In the genomic region with DNA sequence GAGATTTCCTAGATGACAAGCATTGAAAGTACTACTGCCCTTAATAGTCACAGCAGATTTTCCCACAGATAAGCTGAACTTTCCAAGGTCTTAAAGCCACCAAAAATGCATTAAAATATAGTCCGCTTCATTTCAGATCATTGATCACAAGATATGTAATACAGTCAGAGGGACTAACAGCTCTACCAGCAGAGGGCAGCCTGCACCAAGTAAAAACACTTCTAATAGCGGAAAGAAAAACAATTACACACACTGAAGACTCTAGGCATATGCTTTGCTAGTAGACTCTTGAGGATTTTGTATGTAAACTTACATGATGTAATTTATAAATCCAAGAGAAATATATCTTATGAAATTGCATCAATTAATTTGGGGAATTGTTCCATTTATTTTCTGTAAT, we compare ENCODE assay signal across 8 mouse cellular contexts. TPM values are rescaled to one million over a fixed set of nuclear protein-coding genes. Genes with fewer than 3 reads are reported as not detected.
DNase-seq lines count a peak whose midpoint lies in the region; ATAC-seq and TF ChIP-seq lines count a peak whose summit lies in the region.
"Had no signal": no experiment of that assay in that cellular context is flagged by ENCODE, and none has a peak within 500 bp of the region (broad histone marks: within the 10 kb centered on the region; RNA-seq: fewer than 3 reads in every experiment).

No protein-coding gene starts in this region.

- H3K36me3 ChIP-seq in midbrain, postnatal 0 days (ENCODE audit: insufficient read depth, low read length): peaks cover 18% of the 10 kb centered on the region; the same call in 1 of the 2 replicates
- peaks cover 96% of the 10 kb centered on the region for H3K36me3 ChIP-seq in midbrain, embryonic 10.5 days
- peaks cover 49% of the 10 kb centered on the region for H3K36me3 ChIP-seq in liver, postnatal 0 days (replicated peaks; ENCODE audit: insufficient read depth, low read length)

- H3K27me3 ChIP-seq in midbrain, postnatal 0 days (ENCODE audit: insufficient read depth, low read length): no peaks in the 10 kb centered on the region
- no peaks in the 10 kb centered on the region for H3K27me3 ChIP-seq in midbrain, embryonic 10.5 days (ENCODE audit: low read depth, poor library complexity, severe bottlenecking)
- no peaks in the 10 kb centered on the region for H3K27me3 ChIP-seq in liver, postnatal 0 days (ENCODE audit: insufficient read depth, low read length)
- H3K27me3 ChIP-seq: limb, embryonic 15.5 days had no signal

- no peak overlapping the region for H3K27ac ChIP-seq in midbrain, postnatal 0 days (ENCODE audit: low read depth, low read length)
- no peak overlapping the region for H3K27ac ChIP-seq in midbrain, embryonic 10.5 days (replicated peaks)
- no peak overlapping the region for H3K27ac ChIP-seq in liver, postnatal 0 days (ENCODE audit: low read depth)
- H3K27ac ChIP-seq: limb, embryonic 15.5 days had no signal

- TF ChIP-seq EP300 in liver, postnatal 0 days (IDR thresholded peaks at IDR 0.05; ENCODE audit: low read depth): no peak

- no peak overlapping the region for H3K9ac ChIP-seq in midbrain, postnatal 0 days (replicated peaks; ENCODE audit: low read length, poor library complexity, severe bottlenecking)
- no peak overlapping the region for H3K9ac ChIP-seq in liver, postnatal 0 days (replicated peaks)
- H3K9ac ChIP-seq: limb, embryonic 15.5 days had no signal

- H3K9me3 ChIP-seq in midbrain, postnatal 0 days (ENCODE audit: low read length): no peaks in the 10 kb centered on the region
- H3K9me3 ChIP-seq in midbrain, embryonic 10.5 days (replicated peaks): no peaks in the 10 kb centered on the region
- H3K9me3 ChIP-seq in liver, postnatal 0 days (ENCODE audit: low read length): no peaks in the 10 kb centered on the region
- H3K9me3 ChIP-seq: limb, embryonic 15.5 days had no signal

- TF ChIP-seq CTCF in midbrain, postnatal 0 days (IDR thresholded peaks at IDR 0.05): peak; percentile 63
- peak; percentile 71 for TF ChIP-seq CTCF in liver, postnatal 0 days (IDR thresholded peaks at IDR 0.05; ENCODE audit: low read depth)

- H3K4me2 ChIP-seq in midbrain, postnatal 0 days (ENCODE audit: low read depth, low read length, poor library complexity, severe bottlenecking): no peak overlapping the region
- H3K4me2 ChIP-seq in liver, postnatal 0 days (ENCODE audit: low read depth, low read length): no peak overlapping the region
- H3K4me2 ChIP-seq: limb, embryonic 15.5 days had no signal

- intact Hi-C loops in gastrocnemius, postnatal 14 days (cut with DNase I; ENCODE audit: low total_unique reads): no loop called here

- WGBS in midbrain, postnatal 0 days: 75% methylated on average over 2 of the region's 2 CpGs
- 80% methylated on average over 2 of the region's 2 CpGs for WGBS in midbrain, embryonic 10.5 days
- WGBS in liver, postnatal 0 days (ENCODE audit: insufficient replicate concordance): 78% methylated on average over 2 of the region's 2 CpGs

- H3K4me3 ChIP-seq in midbrain, postnatal 0 days (ENCODE audit: low read depth, low read length): no peak overlapping the region
- no peak overlapping the region for H3K4me3 ChIP-seq in midbrain, embryonic 10.5 days
- no peak overlapping the region for H3K4me3 ChIP-seq in liver, postnatal 0 days (ENCODE audit: low read depth, low read length)
- H3K4me3 ChIP-seq: limb, embryonic 15.5 days had no signal

- ATAC-seq in midbrain, postnatal 0 days (ENCODE audit: low FRiP score): no peak
- no peak for ATAC-seq in liver, postnatal 0 days

- no peaks in the 10 kb centered on the region for H3K4me1 ChIP-seq in midbrain, postnatal 0 days (ENCODE audit: insufficient read depth, low read length)
- no peaks in the 10 kb centered on the region for H3K4me1 ChIP-seq in midbrain, embryonic 10.5 days
- no peaks in the 10 kb centered on the region for H3K4me1 ChIP-seq in liver, postnatal 0 days (ENCODE audit: insufficient read depth)
- H3K4me1 ChIP-seq: limb, embryonic 15.5 days had no signal

- peak; percentile 53 for DNase-seq in midbrain, postnatal 0 days (ENCODE audit: low spot score)
- no peak for DNase-seq in midbrain, embryonic 10.5 days (ENCODE audit: low spot score)
- peak; percentile 85 for DNase-seq in NIH3T3 (ENCODE audit: low read depth)
- DNase-seq in cerebellum, adult 8-10 months: peak; percentile 16
- peak; percentile 30 for DNase-seq in gastrocnemius, postnatal 14 days
- DNase-seq in liver, postnatal 0 days: peak; percentile 46
- peak; percentile 8 to 13 for DNase-seq in thymus, postnatal 36 days

RNA-seq across cellular contexts. Expression of gene Cnot9, which starts 45.6 kb away (rescaled TPM):
- total RNA-seq in midbrain, postnatal 0 days (2014; rRNA removed): 40.3 and 40.8 TPM in 2 replicates
- polyA plus RNA-seq in midbrain, postnatal 0 days (2015; fragmentation: Nextera tagmentation; extraction: Ambion mirVana): 43.0 and 47.4 TPM in 2 replicates
- 103 and 104 TPM in 2 replicates for polyA plus RNA-seq in midbrain, embryonic 10.5 days (2016; fragmentation: Nextera tagmentation; extraction: Ambion mirVana)
- total RNA-seq in gastrocnemius, postnatal 14 days (2021): 10 to 100 TPM; 10.5 to 12.5 TPM
- 23.2 and 23.3 TPM in 2 replicates for polyA plus RNA-seq in liver, postnatal 0 days (2015; fragmentation: Nextera tagmentation; extraction: Ambion mirVana)

RNA-seq across cellular contexts. Expression of gene Vil1, which starts 51.1 kb away (rescaled TPM):
- total RNA-seq in midbrain, postnatal 0 days (2014; rRNA removed): 0.38 and 0.80 TPM in 2 replicates
- polyA plus RNA-seq in midbrain, postnatal 0 days (2015; fragmentation: Nextera tagmentation; extraction: Ambion mirVana): 0.31 and 0.43 TPM in 2 replicates
- 0.15 and 0.25 TPM in 2 replicates for polyA plus RNA-seq in midbrain, embryonic 10.5 days (2016; fragmentation: Nextera tagmentation; extraction: Ambion mirVana)
- total RNA-seq in gastrocnemius, postnatal 14 days (2021): under 1 TPM; 0.27 TPM
- polyA plus RNA-seq in liver, postnatal 0 days (2015; fragmentation: Nextera tagmentation; extraction: Ambion mirVana): 0.13 and 0.19 TPM in 2 replicates
